Mouse (Mus musculus): Measurements from ENCODE around the gene Defb6. TPM values are rescaled to one million over a fixed set of nuclear protein-coding genes. Genes with fewer than 3 reads are reported as not detected.

Gene Defb6
- polyA plus RNA-seq (2012; rRNA removed) = not detected in 2 replicates

DNA sequence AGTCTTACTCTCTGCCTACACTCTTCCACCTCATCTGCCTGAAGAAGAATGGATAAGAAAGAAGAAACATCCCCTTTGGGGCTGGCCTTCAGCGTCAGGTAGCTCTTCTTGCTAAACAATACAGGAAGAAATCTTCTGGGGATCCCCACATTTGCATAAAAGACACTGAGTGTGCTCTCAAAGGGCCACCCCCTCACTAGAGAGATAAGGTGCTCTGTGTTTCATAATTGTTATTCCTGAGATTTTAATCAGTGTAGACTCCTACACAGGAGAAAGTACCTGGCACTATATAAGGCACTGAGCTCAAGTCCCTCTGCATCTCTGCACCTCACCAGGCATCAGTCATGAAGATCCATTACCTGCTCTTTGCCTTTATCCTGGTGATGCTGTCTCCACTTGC, at the start of gene Defb6:
Gene Defb6 (plus strand): TSS at position 318 of the 400 bp plus-strand sequence.
- H3K27me3 ChIP-seq (ENCODE audit: control insufficient read depth, insufficient read depth, low read length) = no peaks in the 10 kb centered on the region
- no peak within 1 kb of the TSS for H3K27ac ChIP-seq (ENCODE audit: insufficient read depth, low read length)
- TF ChIP-seq POLR2A (IDR thresholded peaks at IDR 0.05; ENCODE audit: borderline replicate concordance, insufficient read depth, low read length) (no peak), CTCF (IDR thresholded peaks at IDR 0.05; ENCODE audit: borderline replicate concordance, insufficient read depth, low read depth, low read length) (no peak)
- no peak within 1 kb of the TSS for H3K4me3 ChIP-seq (replicated peaks; ENCODE audit: insufficient read depth, low read depth, low read length)
- DNase-seq = no peak
- H3K4me1 ChIP-seq (ENCODE audit: control insufficient read depth, insufficient read depth, low read length) = no peaks in the 10 kb centered on the region
- 59% methylated on average over 1 of the region's 1 CpGs for WGBS

- no peaks in the 10 kb centered on the region for H3K4me1 ChIP-seq (ENCODE audit: control insufficient read depth, insufficient read depth, low read length)
- DNase-seq = no peak
- 28% methylated on average over 1 of the region's 1 CpGs for WGBS
- no peaks in the 10 kb centered on the region for H3K27me3 ChIP-seq (ENCODE audit: control insufficient read depth, insufficient read depth, low read length)
- no peak overlapping the region for H3K4me3 ChIP-seq (replicated peaks; ENCODE audit: insufficient read depth, low read depth, low read length)
- TF ChIP-seq CTCF (IDR thresholded peaks at IDR 0.05; ENCODE audit: borderline replicate concordance, insufficient read depth, low read depth, low read length) (no peak), POLR2A (IDR thresholded peaks at IDR 0.05; ENCODE audit: borderline replicate concordance, insufficient read depth, low read length) (no peak)
- H3K27ac ChIP-seq (ENCODE audit: insufficient read depth, low read length) = no peak overlapping the region
Measured at GRCm38 (mm10) chr8:19238101-19238500, 12.8 kb downstream of the Defb6 start.

GRCm38 (mm10) chr8:19239616-19240015, 14.3 kb downstream of the Defb6 start, which contains the start of gene Defb46:
TSS of gene Defb46 (plus strand) at chr8:19239916.
- 81% methylated on average over 2 of the region's 2 CpGs for WGBS
- no peak within 1 kb of the TSS for H3K27ac ChIP-seq (ENCODE audit: insufficient read depth, low read length)
- H3K4me1 ChIP-seq (ENCODE audit: control insufficient read depth, insufficient read depth, low read length) = no peaks in the 10 kb centered on the region
- no peak for TF ChIP-seq POLR2A (IDR thresholded peaks at IDR 0.05; ENCODE audit: borderline replicate concordance, insufficient read depth, low read length)
- no peak for TF ChIP-seq CTCF (IDR thresholded peaks at IDR 0.05; ENCODE audit: borderline replicate concordance, insufficient read depth, low read depth, low read length)
- no peak within 1 kb of the TSS for H3K4me3 ChIP-seq (replicated peaks; ENCODE audit: insufficient read depth, low read depth, low read length)
- no peak for DNase-seq
- no peaks in the 10 kb centered on the region for H3K27me3 ChIP-seq (ENCODE audit: control insufficient read depth, insufficient read depth, low read length)

GRCm38 (mm10) chr8:19247280-19247679, 22.0 kb downstream of the Defb6 start, which contains the start of gene Defb5:
TSS of gene Defb5 (plus strand) at chr8:19247580.
- TF ChIP-seq CTCF (IDR thresholded peaks at IDR 0.05; ENCODE audit: borderline replicate concordance, insufficient read depth, low read depth, low read length) (no peak), POLR2A (IDR thresholded peaks at IDR 0.05; ENCODE audit: borderline replicate concordance, insufficient read depth, low read length) (no peak)
- Histone ChIP-seq H3K4me3 (replicated peaks; ENCODE audit: insufficient read depth, low read depth, low read length) (no peak within 1 kb of the TSS), H3K27ac (ENCODE audit: insufficient read depth, low read length) (no peak within 1 kb of the TSS), H3K27me3 (ENCODE audit: control insufficient read depth, insufficient read depth, low read length) (no peaks in the 10 kb centered on the region), H3K4me1 (ENCODE audit: control insufficient read depth, insufficient read depth, low read length) (no peaks in the 10 kb centered on the region)
- WGBS = 89% methylated on average over 5 of the region's 5 CpGs
- no peak for DNase-seq

GRCm38 (mm10) chr8:19258136-19258535, 32.9 kb downstream of the Defb6 start:
- Histone ChIP-seq H3K27ac (ENCODE audit: insufficient read depth, low read length) (no peak overlapping the region), H3K4me1 (ENCODE audit: control insufficient read depth, insufficient read depth, low read length) (no peaks in the 10 kb centered on the region), H3K27me3 (ENCODE audit: control insufficient read depth, insufficient read depth, low read length) (no peaks in the 10 kb centered on the region), H3K4me3 (replicated peaks; ENCODE audit: insufficient read depth, low read depth, low read length) (no peak overlapping the region)
- no peak for DNase-seq
- TF ChIP-seq CTCF (IDR thresholded peaks at IDR 0.05; ENCODE audit: borderline replicate concordance, insufficient read depth, low read depth, low read length) = no peak
- no peak for TF ChIP-seq POLR2A (IDR thresholded peaks at IDR 0.05; ENCODE audit: borderline replicate concordance, insufficient read depth, low read length)

DNA sequence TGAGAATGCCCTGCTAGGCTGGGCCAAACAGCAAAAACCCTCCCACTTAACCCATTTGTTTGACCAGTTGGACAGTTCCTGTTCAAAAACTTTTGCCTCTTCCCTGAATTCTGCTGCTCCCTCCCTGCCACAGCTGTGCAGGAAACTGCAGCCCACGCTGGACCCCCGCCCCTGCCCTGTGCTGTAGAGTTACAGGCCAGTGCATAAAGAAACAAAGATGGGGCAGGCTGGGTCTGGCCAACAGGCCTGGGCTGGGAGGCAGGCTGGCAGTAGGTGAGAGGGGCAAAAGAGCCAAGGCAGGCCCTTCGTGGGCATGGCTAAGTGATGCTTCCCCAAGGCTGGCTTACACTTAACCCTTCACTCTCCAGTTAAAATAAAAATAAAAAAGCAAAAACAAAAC, 34.4 kb downstream of the Defb6 start:
- TF ChIP-seq POLR2A (IDR thresholded peaks at IDR 0.05; ENCODE audit: borderline replicate concordance, insufficient read depth, low read length) (no peak), CTCF (IDR thresholded peaks at IDR 0.05; ENCODE audit: borderline replicate concordance, insufficient read depth, low read depth, low read length) (no peak)
- WGBS = 34% methylated on average over 3 of the region's 3 CpGs
- H3K27ac ChIP-seq (ENCODE audit: insufficient read depth, low read length) = no peak overlapping the region
- no peak overlapping the region for H3K4me3 ChIP-seq (replicated peaks; ENCODE audit: insufficient read depth, low read depth, low read length)
- H3K4me1 ChIP-seq (ENCODE audit: control insufficient read depth, insufficient read depth, low read length) = no peaks in the 10 kb centered on the region
- no peaks in the 10 kb centered on the region for H3K27me3 ChIP-seq (ENCODE audit: control insufficient read depth, insufficient read depth, low read length)
- no peak for DNase-seq

Other genes starting within 250 kb of the Defb6 start
- not detected in 2 replicates for gene Defb40, start 247.2 kb upstream of the Defb6 start, polyA plus RNA-seq (2012; rRNA removed)
- not detected in 2 replicates for gene Defb37, start 234.4 kb upstream of the Defb6 start, polyA plus RNA-seq (2012; rRNA removed)
- gene Defb38, start 198.9 kb upstream of the Defb6 start, polyA plus RNA-seq (2012; rRNA removed) = not detected in 2 replicates
- not detected in 2 replicates for gene Defb39, start 160.7 kb upstream of the Defb6 start, polyA plus RNA-seq (2012; rRNA removed)
- not detected in 2 replicates for gene Defb12, start 110.6 kb upstream of the Defb6 start, polyA plus RNA-seq (2012; rRNA removed)
- not detected in 2 replicates for gene Defb34, start 101.7 kb upstream of the Defb6 start, polyA plus RNA-seq (2012; rRNA removed)
- gene Gm45826, start 84.7 kb upstream of the Defb6 start, polyA plus RNA-seq (2012; rRNA removed) = not detected in 2 replicates
- gene Defb14, start 31.1 kb upstream of the Defb6 start, polyA plus RNA-seq (2012; rRNA removed) = not detected in 2 replicates
- gene Defb4, start 26.8 kb upstream of the Defb6 start, polyA plus RNA-seq (2012; rRNA removed) = not detected in 2 replicates
- not detected in 2 replicates for gene Defb46, start 14.4 kb downstream of the Defb6 start, polyA plus RNA-seq (2012; rRNA removed)
- gene Defb5, start 22.1 kb downstream of the Defb6 start, polyA plus RNA-seq (2012; rRNA removed) = not detected in 2 replicates
- not detected in 2 replicates for gene Defb3, start 67.9 kb downstream of the Defb6 start, polyA plus RNA-seq (2012; rRNA removed)
- not detected in 2 replicates for gene Defb8, start 222.1 kb downstream of the Defb6 start, polyA plus RNA-seq (2012; rRNA removed)

Data from cerebellum, adult 2 months (tissue).